Mouse (Mus musculus): ENCODE data around the gene Tnnt1.

GRCm38 (mm10) chr7:4497271-4497903, 18.8 kb downstream of the Tnnt1 start:
- no peak for TF ChIP-seq CTCF (IDR thresholded peaks at IDR 0.05; ENCODE audit: low read depth)
- no peak for TF ChIP-seq EP300 (IDR thresholded peaks at IDR 0.05; ENCODE audit: low read depth)

Measured in heart, postnatal 0 days (tissue).